Mouse (Mus musculus) hindbrain, embryonic 11.5 days (tissue): Measurements from ENCODE around the gene Plin4. TPM values are rescaled to one million over a fixed set of nuclear protein-coding genes. Genes with fewer than 3 reads are reported as not detected.
"Not testable (repeated sequence)": the region's sequence is repeated elsewhere in the genome, so short reads cannot be mapped to it uniquely, and the experiment has no call there.

Source experiments
- ATAC-seq: fragments of 200-750 bp; cut with Nextera tagmentation; 2 replicates; pipeline ENCODE4 v1.8.0; 2017; ENCODE audit warnings: mild to moderate bottlenecking, moderate TSS enrichment, moderate library complexity; ENCODE audit not compliant: low FRiP score
- DNase-seq: peaks from one replicate; pipeline ENCODE4 v3.0.0-alpha.2; 2015; ENCODE audit warnings: low spot score
- H3K27ac ChIP-seq: fragments of 300-500 bp; sonication (generic); 2 replicates; pipeline ENCODE4 v1.5.1; 2014; ENCODE audit warnings: mild to moderate bottlenecking, low read depth, low read length
- H3K27me3 ChIP-seq: fragments of 300-500 bp; sonication (generic); 2 replicates; pipeline ENCODE4 v1.6.1; 2014; ENCODE audit warnings: mild to moderate bottlenecking, low read length, moderate library complexity, mixed read lengths; ENCODE audit not compliant: control insufficient read depth, insufficient read depth
- H3K36me3 ChIP-seq: fragments of 300-500 bp; sonication (generic); 2 replicates; pipeline ENCODE4 v1.6.1; 2014; ENCODE audit warnings: mild to moderate bottlenecking, low read length, moderate library complexity, mixed read lengths; ENCODE audit not compliant: control insufficient read depth, insufficient read depth
- H3K4me1 ChIP-seq: fragments of 300-500 bp; sonication (generic); replicated peaks from 2 replicates; pipeline ENCODE4 v1.6.1; 2014; ENCODE audit warnings: low read length, mixed read lengths; ENCODE audit not compliant: control insufficient read depth, insufficient read depth
- H3K4me2 ChIP-seq: fragments of 300-500 bp; sonication (generic); replicated peaks from 2 replicates; pipeline ENCODE4 v1.6.1; 2014; ENCODE audit warnings: mild to moderate bottlenecking, low read depth, low read length
- H3K4me3 ChIP-seq: fragments of 300-500 bp; sonication (generic); 2 replicates; pipeline ENCODE4 v1.5.1; 2014; ENCODE audit warnings: low read depth, low read length
- H3K9ac ChIP-seq: fragments of 300-500 bp; sonication (generic); 2 replicates; pipeline ENCODE4 v1.6.1; 2014; ENCODE audit warnings: low read depth, low read length
- H3K9me3 ChIP-seq: fragments of 300-500 bp; sonication (generic); 2 replicates; pipeline ENCODE4 v1.6.1; 2016; ENCODE audit warnings: low read length; ENCODE audit not compliant: control insufficient read depth
- WGBS: fragments of 180-500 bp; shearing (Covaris S2); extraction: QIAGEN DNeasy Blood & Tissue Kit; methylation state at CpG from one replicate; pipeline ENCODE4 v1.1.7; 2014; 5-methylcytosine and 5-hydroxymethylcytosine counted together
- polyA plus RNA-seq: library from polyadenylated mRNA; unstranded; fragments of >200 nt; fragmentation: Nextera tagmentation; extraction: Ambion mirVana; gene quantifications from 2 replicates; pipeline ENCODE4 v1.2.1, GENCODE M21; 2014

The Plin4 gene
- polyA plus RNA-seq, 1 experiment from 2014 or later = 0.09 TPM

DNA sequence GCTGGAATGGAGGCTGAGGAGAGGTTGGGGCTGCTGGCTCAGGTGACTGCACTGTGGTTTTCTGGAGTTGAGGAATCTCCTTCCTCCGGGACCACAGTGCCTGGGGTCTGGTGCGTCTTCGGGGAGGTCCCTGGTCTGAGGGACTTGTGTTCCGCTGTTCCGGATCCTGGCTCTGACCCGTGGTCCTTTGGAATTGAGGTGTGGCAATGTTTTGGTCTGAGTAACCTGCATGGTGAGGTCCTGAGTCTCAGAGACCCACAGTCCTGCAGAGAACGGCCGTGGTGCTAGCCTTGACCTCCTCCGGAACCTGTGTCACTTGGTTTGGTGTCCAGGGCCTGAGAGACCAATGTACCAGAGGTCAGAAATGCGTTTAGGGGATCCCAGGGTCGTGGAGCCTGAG lies 29.7 kb downstream of the Plin4 start:
- Histone ChIP-seq H3K9ac (peak overlapping the region; percentile 81), H3K4me2 (peak overlapping the region; percentile 97), H3K4me1 (peaks cover 2% of the 10 kb centered on the region), H3K4me3 (peak overlapping the region; percentile 94), H3K27ac (peak overlapping the region; percentile 71; the same call in 1 of the 2 replicates), H3K27me3 (no peaks in the 10 kb centered on the region), H3K9me3 (no peaks in the 10 kb centered on the region), H3K36me3 (peaks cover 3% of the 10 kb centered on the region; the same call in 1 of the 2 replicates)
- no peak for ATAC-seq
- under 1% methylated on average over 11 of the region's 11 CpGs for WGBS
- DNase-seq = no peak

DNA sequence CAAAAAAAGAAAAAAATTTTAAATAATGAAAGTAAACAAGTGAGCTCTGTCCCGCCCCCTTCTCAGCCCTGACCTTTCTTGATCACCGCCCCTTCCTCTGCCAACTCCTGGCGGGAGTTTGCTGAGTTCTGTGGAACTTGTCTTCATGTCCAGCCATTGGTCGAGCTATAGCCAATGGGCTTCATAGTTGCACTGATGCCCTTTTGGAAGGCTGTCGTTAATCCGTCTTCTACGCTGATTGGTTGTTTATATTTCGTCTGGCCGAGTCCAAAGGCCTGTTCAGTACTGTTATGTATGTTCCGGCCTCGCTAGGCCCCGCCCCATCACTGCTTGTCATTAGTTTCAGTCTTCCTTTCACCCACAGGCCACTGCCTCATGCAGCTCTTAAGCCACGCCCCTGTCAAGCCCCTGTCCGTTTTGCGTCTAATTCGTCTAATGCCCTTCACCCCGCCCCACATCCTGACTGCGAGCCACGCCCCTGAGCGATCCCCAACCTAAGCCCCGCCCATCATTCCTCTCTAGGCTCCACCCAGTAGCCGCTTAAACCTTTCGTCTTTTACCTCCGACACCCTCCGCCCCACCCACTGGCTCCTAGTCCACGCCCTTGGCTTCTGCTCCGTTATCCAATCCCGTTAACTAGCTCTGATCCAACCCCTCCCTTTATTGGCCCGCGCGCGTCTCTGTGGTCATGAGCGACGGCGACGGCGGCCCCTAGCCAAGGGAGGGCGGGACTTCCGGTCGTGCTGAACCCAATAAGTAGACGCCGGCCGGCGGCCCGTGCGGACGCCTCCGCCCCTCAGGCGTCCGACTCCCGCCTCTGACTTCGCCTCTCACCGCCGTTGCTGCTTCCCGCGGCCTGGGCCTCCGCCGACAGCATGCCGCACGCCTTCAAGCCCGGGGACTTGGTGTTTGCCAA lies 30.5 kb downstream of the Plin4 start, which contains the start of gene Hdgfl2:
Gene Hdgfl2 (plus strand): TSS at position 755 of the 916 bp plus-strand sequence.
- Histone ChIP-seq H3K27ac (peak within 1 kb of the TSS; percentile 71; the same call in 1 of the 2 replicates), H3K4me2 (peak within 1 kb of the TSS; percentile 97), H3K4me1 (peaks cover 2% of the 10 kb centered on the region), H3K4me3 (peak within 1 kb of the TSS; percentile 94), H3K36me3 (peaks cover 3% of the 10 kb centered on the region; the same call in 1 of the 2 replicates), H3K9me3 (no peaks in the 10 kb centered on the region), H3K27me3 (no peaks in the 10 kb centered on the region), H3K9ac (peak within 1 kb of the TSS; percentile 81)
- WGBS = under 1% methylated on average over 57 of the region's 61 CpGs
- ATAC-seq = peak; percentile 93
- peak; percentile 100 for DNase-seq

DNA sequence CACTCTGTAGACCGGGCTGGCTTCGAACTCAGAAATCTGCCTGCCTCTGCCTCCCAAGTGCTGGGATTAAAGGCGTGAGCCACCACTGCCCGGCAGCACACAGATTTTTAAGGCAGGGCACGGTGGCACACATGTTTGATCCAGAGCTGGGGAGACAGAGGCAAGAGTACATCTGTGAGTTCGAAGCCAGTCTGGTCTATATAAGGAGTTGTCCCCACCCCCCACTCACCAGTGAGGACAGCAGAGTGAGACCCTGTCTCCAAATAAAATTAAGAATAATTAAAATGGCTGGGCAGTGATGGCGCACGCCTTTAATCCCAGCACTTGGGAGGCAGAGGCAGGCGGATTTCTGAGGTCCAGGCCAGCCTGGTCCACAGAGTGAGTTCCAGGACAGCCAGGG lies 31.2 kb downstream of the Plin4 start:
- H3K4me2 ChIP-seq = 0 out of 2 replicates have a peak overlapping the region, but pooled peaks have one; percentile 17
- H3K4me1 ChIP-seq, ATAC-seq: not testable (repeated sequence)

DNA sequence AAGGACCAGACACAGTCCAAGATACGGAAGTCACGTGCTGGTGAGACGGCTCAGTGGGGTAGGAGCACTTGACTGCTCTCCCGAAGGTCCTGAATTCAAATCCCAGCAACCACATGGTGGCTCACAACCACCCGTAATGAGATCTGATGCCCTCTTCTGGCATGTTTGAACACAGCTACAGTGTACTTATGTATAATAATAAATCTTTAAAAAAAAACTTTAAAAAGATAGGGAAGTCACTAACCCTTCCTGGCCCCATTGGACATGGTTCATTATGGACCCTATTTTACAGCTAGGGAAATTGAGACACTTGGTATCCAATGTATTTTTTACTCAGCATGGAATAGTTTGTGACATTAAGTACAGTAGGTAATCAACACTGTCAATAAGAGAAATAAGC lies 32.1 kb downstream of the Plin4 start:
- DNase-seq (no peak), ATAC-seq (no peak)
- Histone ChIP-seq H3K27ac (no peak overlapping the region), H3K9me3 (no peaks in the 10 kb centered on the region), H3K4me2 (no peak overlapping the region), H3K27me3 (no peaks in the 10 kb centered on the region), H3K36me3 (no peaks in the 10 kb centered on the region), H3K4me3 (no peak overlapping the region), H3K4me1 (peaks cover 5% of the 10 kb centered on the region), H3K9ac (no peak overlapping the region)
- WGBS = 90% methylated on average over 5 of the region's 5 CpGs

More for the DNA sequence above, 31.2 kb downstream of the Plin4 start:
- not testable (repeated sequence) for H3K36me3 ChIP-seq, DNase-seq, H3K9me3 ChIP-seq, H3K27me3 ChIP-seq, H3K9ac ChIP-seq, H3K27ac ChIP-seq, H3K4me3 ChIP-seq
- 67% methylated on average over 9 of the region's 9 CpGs for WGBS

DNA sequence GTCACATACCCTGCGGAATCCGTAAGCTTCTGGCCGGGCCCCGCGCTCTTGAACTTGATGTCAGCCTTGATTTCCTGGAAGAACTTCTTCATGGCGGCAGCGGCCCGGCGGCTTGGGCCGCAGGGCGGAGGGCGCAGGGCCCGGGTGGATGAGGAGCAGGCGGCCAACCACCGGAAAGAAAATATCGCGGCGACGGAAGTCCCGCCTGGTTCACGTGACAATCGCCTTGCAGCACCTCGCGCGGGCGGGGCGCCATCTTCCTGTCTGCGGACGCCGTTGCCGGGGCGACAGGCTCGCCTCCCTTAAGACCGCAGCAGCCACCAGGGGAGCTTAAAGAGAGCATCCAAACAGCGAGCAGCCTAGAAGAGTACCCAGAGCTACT lies 34.8 kb downstream of the Plin4 start, which contains the start of gene Ubxn6:
Gene Ubxn6 (minus strand): TSS at position 202 of the 382 bp plus-strand sequence.
- peak within 1 kb of the TSS; percentile 79 for H3K9ac ChIP-seq
- H3K4me2 ChIP-seq = peak within 1 kb of the TSS; percentile 66
- H3K27me3 ChIP-seq = no peaks in the 10 kb centered on the region
- peak within 1 kb of the TSS; percentile 70 for H3K4me3 ChIP-seq
- ATAC-seq = peak; percentile 54
- no peaks in the 10 kb centered on the region for H3K9me3 ChIP-seq
- peak within 1 kb of the TSS; percentile 91 for H3K27ac ChIP-seq
- DNase-seq = peak; percentile 98
- peaks cover 3% of the 10 kb centered on the region; the same call in 1 of the 2 replicates for H3K4me1 ChIP-seq
- peaks cover 4% of the 10 kb centered on the region for H3K36me3 ChIP-seq
- under 1% methylated on average over 35 of the region's 35 CpGs for WGBS

DNA sequence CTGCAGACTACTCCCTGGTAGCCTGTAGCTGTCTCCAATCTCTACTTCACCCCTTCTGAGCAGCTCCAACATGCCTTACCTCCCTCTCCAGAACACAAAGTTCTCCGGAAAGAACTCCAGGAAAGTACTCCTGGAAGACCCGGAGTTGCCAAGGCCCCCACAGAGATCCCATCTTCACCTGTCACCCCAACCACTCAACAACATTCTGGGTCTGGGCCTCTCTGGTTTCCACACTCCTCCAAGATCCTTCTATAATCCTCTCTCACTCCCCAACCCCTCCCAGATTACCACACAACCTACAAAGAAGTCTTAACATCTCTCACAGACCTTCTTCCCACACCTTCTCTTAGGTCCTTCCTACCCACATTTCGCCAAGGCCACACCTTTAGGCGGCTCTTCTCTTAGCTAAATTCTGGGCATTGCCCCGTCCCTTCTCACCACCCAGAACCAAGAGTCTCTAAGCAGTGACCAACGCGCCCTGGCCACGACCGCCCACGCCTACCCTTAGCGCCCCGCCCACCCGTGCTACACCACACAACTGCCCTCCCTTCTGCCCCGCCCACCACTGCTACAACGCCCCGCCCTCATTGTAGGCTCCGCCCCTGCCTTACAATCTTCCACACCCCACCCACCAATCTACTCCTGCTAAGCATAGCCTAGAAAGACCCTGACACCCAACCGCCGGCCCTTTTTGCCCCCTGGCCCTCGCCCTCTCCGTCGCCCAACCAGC lies 35.3 kb downstream of the Plin4 start:
- H3K9me3 ChIP-seq = no peaks in the 10 kb centered on the region
- peak overlapping the region; percentile 79 for H3K9ac ChIP-seq
- peak; percentile 31 for ATAC-seq
- H3K36me3 ChIP-seq = peaks cover 7% of the 10 kb centered on the region
- peaks cover 3% of the 10 kb centered on the region; the same call in 1 of the 2 replicates for H3K4me1 ChIP-seq
- H3K4me3 ChIP-seq = peak overlapping the region; percentile 70
- H3K4me2 ChIP-seq = peak overlapping the region; percentile 66
- 8% methylated on average over 22 of the region's 22 CpGs for WGBS
- H3K27ac ChIP-seq = peak overlapping the region; percentile 91
- H3K27me3 ChIP-seq = no peaks in the 10 kb centered on the region
- peak; percentile 89 for DNase-seq

DNA sequence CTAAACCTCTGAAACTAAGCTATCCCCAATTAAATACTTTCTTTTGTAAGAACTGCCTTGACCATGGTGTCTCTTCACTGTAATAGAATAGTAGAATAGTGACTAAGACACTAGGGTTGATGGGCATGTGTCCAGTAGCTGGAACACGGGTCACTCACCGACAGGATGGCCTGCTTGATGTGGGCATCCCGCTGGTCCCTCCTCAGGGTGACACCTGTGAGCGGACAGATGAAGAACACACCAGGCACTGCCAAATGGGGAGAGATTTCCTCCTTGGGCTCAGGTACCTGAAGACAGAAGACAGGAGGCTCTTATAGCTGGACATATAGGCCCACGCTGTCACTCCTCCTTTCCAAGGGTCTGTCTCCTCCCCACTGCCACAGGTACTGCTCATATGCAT lies 37.4 kb downstream of the Plin4 start:
- WGBS = 94% methylated on average over 5 of the region's 5 CpGs
- Histone ChIP-seq H3K27me3 (no peaks in the 10 kb centered on the region), H3K27ac (no peak overlapping the region), H3K4me3 (no peak overlapping the region), H3K9ac (no peak overlapping the region), H3K36me3 (peaks cover 17% of the 10 kb centered on the region), H3K9me3 (no peaks in the 10 kb centered on the region), H3K4me1 (peaks cover 3% of the 10 kb centered on the region; the same call in 1 of the 2 replicates), H3K4me2 (no peak overlapping the region)
- DNase-seq (no peak), ATAC-seq (no peak)

DNA sequence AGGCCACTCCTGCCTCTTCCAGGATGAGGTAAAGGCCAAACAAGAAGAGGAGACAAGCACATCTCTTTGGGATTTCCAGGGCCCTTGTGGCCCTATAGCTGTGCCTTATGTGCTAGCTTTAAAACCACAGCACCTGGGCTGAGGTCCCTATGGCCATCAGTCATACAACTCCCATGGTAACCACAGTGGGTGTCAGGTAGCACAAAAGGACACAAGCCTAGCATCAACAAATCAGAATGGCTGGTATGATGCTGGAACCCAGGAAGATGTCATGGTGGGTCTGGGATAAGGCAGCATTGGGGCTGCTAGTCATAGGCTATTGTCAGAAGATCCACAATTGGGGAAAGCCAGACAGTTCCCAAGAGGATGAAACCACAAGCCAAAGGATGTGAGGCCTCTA lies 38.5 kb downstream of the Plin4 start:
- Histone ChIP-seq H3K9me3 (no peaks in the 10 kb centered on the region), H3K9ac (no peak overlapping the region), H3K27me3 (no peaks in the 10 kb centered on the region), H3K27ac (no peak overlapping the region), H3K4me1 (peaks cover 3% of the 10 kb centered on the region; the same call in 1 of the 2 replicates), H3K36me3 (peaks cover 18% of the 10 kb centered on the region), H3K4me3 (no peak overlapping the region), H3K4me2 (no peak overlapping the region)
- DNase-seq (no peak), ATAC-seq (no peak)
